Comparison of ENCODE assay signal across 30 mouse cellular contexts in genomic region chr19:3960211-3960610, GRCm38 (mm10). TPM values are rescaled to one million over a fixed set of nuclear protein-coding genes. Genes with fewer than 3 reads are reported as not detected.
DNase-seq lines count a peak whose midpoint lies in the region; ATAC-seq lines count a peak whose summit lies in the region.
"Had no signal": no experiment of that assay in that cellular context is flagged by ENCODE, and none has a peak within 500 bp of the region (broad histone marks: within the 10 kb centered on the region; RNA-seq: fewer than 3 reads in every experiment).

No protein-coding gene starts in this region.

- intact Hi-C loops in heart, postnatal 14 days (cut with DNase I): no loop called here

- no peak overlapping the region for H3K27ac ChIP-seq in lung, embryonic 15.5 days
- no peak overlapping the region for H3K27ac ChIP-seq in lung, embryonic 16.5 days (ENCODE audit: low read length)
- H3K27ac ChIP-seq: embryonic facial prominence, embryonic 12.5 days; embryonic facial prominence, embryonic 15.5 days; gastrocnemius, adult 2 months; hindbrain, embryonic 10.5 days; hindbrain, embryonic 13.5 days had no signal

- H3K36me3 ChIP-seq in lung, embryonic 15.5 days: no peaks in the 10 kb centered on the region
- H3K36me3 ChIP-seq in lung, embryonic 16.5 days (ENCODE audit: control insufficient read depth, insufficient read depth, low read length): no peaks in the 10 kb centered on the region
- H3K36me3 ChIP-seq: embryonic facial prominence, embryonic 12.5 days; embryonic facial prominence, embryonic 15.5 days; G1E; hindbrain, embryonic 10.5 days; hindbrain, embryonic 13.5 days had no signal

- ATAC-seq in lung, embryonic 15.5 days (ENCODE audit: borderline replicate concordance, extremely low read depth, low FRiP score, low TSS enrichment): 0 out of 2 replicates have a peak, but pooled peaks have one; percentile 8
- peak; percentile 72 for ATAC-seq in lung, embryonic 16.5 days (ENCODE audit: low read depth)
- ATAC-seq: forebrain, embryonic 14.5 days; forebrain, postnatal 0 days; Patski had no signal

- H3K9ac ChIP-seq in lung, embryonic 15.5 days: no peak overlapping the region
- H3K9ac ChIP-seq in lung, embryonic 16.5 days (ENCODE audit: low read length): no peak overlapping the region
- H3K9ac ChIP-seq: embryonic facial prominence, embryonic 12.5 days; embryonic facial prominence, embryonic 15.5 days; forebrain, postnatal 0 days; hindbrain, embryonic 13.5 days had no signal

- H3K4me3 ChIP-seq in lung, embryonic 15.5 days: no peak overlapping the region
- H3K4me3 ChIP-seq in lung, embryonic 16.5 days (ENCODE audit: low read length): no peak overlapping the region
- H3K4me3 ChIP-seq: embryonic facial prominence, embryonic 12.5 days; embryonic facial prominence, embryonic 15.5 days; gastrocnemius, adult 2 months; hindbrain, embryonic 10.5 days; hindbrain, embryonic 13.5 days had no signal

- no peak for DNase-seq in lung, postnatal 25 days (ENCODE audit: low spot score)
- DNase-seq in lung, postnatal 14 days: peak; percentile 20
- DNase-seq in heart, postnatal 14 days: no peak
- DNase-seq in neural tube, embryonic 10.5 days (ENCODE audit: extremely low spot score, low spot score): no peak
- no peak for DNase-seq in thymus, postnatal 36 days
- DNase-seq: adrenal gland, adult 2 months; adrenal gland, postnatal 14 days; B cell, adult 2 months; cerebellum, adult 11 months; cerebellum, adult 2 months; cerebellum, adult 9-11 months; cerebellum, postnatal 25 days; forebrain, postnatal 0 days; gastrocnemius, adult 2 months; gastrocnemius, postnatal 14 days; heart, adult 11 months; heart, postnatal 36 days had no signal

- H3K4me2 ChIP-seq in lung, embryonic 15.5 days: no peak overlapping the region
- no peak overlapping the region for H3K4me2 ChIP-seq in lung, embryonic 16.5 days (ENCODE audit: low read depth, low read length)
- H3K4me2 ChIP-seq: embryonic facial prominence, embryonic 12.5 days; embryonic facial prominence, embryonic 15.5 days; heart, embryonic 11.5 days; hindbrain, embryonic 13.5 days had no signal

- H3K9me3 ChIP-seq in lung, embryonic 15.5 days: no peaks in the 10 kb centered on the region
- no peaks in the 10 kb centered on the region for H3K9me3 ChIP-seq in lung, embryonic 16.5 days (ENCODE audit: control insufficient read depth, low read length)
- H3K9me3 ChIP-seq: embryonic facial prominence, embryonic 12.5 days; embryonic facial prominence, embryonic 15.5 days; G1E; hindbrain, embryonic 10.5 days; hindbrain, embryonic 13.5 days had no signal

- no peaks in the 10 kb centered on the region for H3K4me1 ChIP-seq in lung, embryonic 15.5 days
- H3K4me1 ChIP-seq in lung, embryonic 16.5 days (replicated peaks; ENCODE audit: control insufficient read depth, insufficient read depth, low read length): no peaks in the 10 kb centered on the region
- H3K4me1 ChIP-seq: embryonic facial prominence, embryonic 12.5 days; embryonic facial prominence, embryonic 15.5 days; hindbrain, embryonic 10.5 days; hindbrain, embryonic 13.5 days had no signal

- no peaks in the 10 kb centered on the region for H3K27me3 ChIP-seq in lung, embryonic 15.5 days
- H3K27me3 ChIP-seq in lung, embryonic 16.5 days (ENCODE audit: control insufficient read depth, insufficient read depth, low read depth, low read length): no peaks in the 10 kb centered on the region
- H3K27me3 ChIP-seq: CH12.LX; embryonic facial prominence, embryonic 12.5 days; embryonic facial prominence, embryonic 15.5 days had no signal

- 58% methylated on average over 5 of the region's 5 CpGs for whole genome bisulfite sequencing in lung, embryonic 15.5 days
- WGBS in lung, embryonic 16.5 days: 58% methylated on average over 5 of the region's 5 CpGs

RNA-seq across cellular contexts. Expression of gene Aldh3b3, which starts 1.8 kb away (rescaled TPM):
- polyA plus RNA-seq in lung, embryonic 15.5 days (2015; fragmentation: Nextera tagmentation; extraction: Ambion mirVana): 0.11 and 0.13 TPM in 2 replicates
- 0.18 and 0.24 TPM in 2 replicates for polyA plus RNA-seq in lung, embryonic 16.5 days (2015; fragmentation: Nextera tagmentation; extraction: Ambion mirVana)
- total RNA-seq in heart, postnatal 14 days (2021): under 1 TPM; 0.12 to 0.31 TPM
- total RNA-seq: CH12.LX; forebrain, postnatal 0 days; gastrocnemius, adult 2 months; gastrocnemius, postnatal 14 days had no signal
- polyA plus RNA-seq: embryonic facial prominence, embryonic 12.5 days; forebrain, embryonic 11.5 days; forebrain, embryonic 14.5 days; forebrain, postnatal 0 days; G1E; heart, embryonic 11.5 days; heart, embryonic 14.5 days; hindbrain, embryonic 10.5 days; hindbrain, embryonic 13.5 days had no signal

RNA-seq across cellular contexts. Expression of gene Aldh3b2, which starts 11.9 kb away (rescaled TPM):
- 1.3 and 1.5 TPM in 2 replicates for polyA plus RNA-seq in lung, embryonic 15.5 days (2015; fragmentation: Nextera tagmentation; extraction: Ambion mirVana)
- polyA plus RNA-seq in lung, embryonic 16.5 days (2015; fragmentation: Nextera tagmentation; extraction: Ambion mirVana): 1.8 and 2.0 TPM in 2 replicates
- total RNA-seq in heart, postnatal 14 days (2021): under 1 TPM; 0.57 to 0.59 TPM
- total RNA-seq: CH12.LX had no signal
- polyA plus RNA-seq: G1E had no signal

RNA-seq across cellular contexts. Expression of gene Unc93b1, which starts 25.2 kb away (rescaled TPM):
- polyA plus RNA-seq in lung, embryonic 15.5 days (2015; fragmentation: Nextera tagmentation; extraction: Ambion mirVana): 18.4 and 22.3 TPM in 2 replicates
- 21.7 and 21.9 TPM in 2 replicates for polyA plus RNA-seq in lung, embryonic 16.5 days (2015; fragmentation: Nextera tagmentation; extraction: Ambion mirVana)
- 10 to 100 TPM; 21.7 to 21.9 TPM for total RNA-seq in heart, postnatal 14 days (2021)
- polyA plus RNA-seq: Patski had no signal

RNA-seq across cellular contexts. Expression of gene Acy3, which starts 26.2 kb away (rescaled TPM):
- polyA plus RNA-seq in lung, embryonic 15.5 days (2015; fragmentation: Nextera tagmentation; extraction: Ambion mirVana): 11.1 and 12.5 TPM in 2 replicates
- polyA plus RNA-seq in lung, embryonic 16.5 days (2015; fragmentation: Nextera tagmentation; extraction: Ambion mirVana): 11.9 and 13.3 TPM in 2 replicates
- total RNA-seq in heart, postnatal 14 days (2021): 10 to 100 TPM; 11.7 to 15.2 TPM

RNA-seq across cellular contexts. Expression of gene Aldh3b1, which starts 30.6 kb away (rescaled TPM):
- 3.5 and 4.6 TPM in 2 replicates for polyA plus RNA-seq in lung, embryonic 15.5 days (2015; fragmentation: Nextera tagmentation; extraction: Ambion mirVana)
- polyA plus RNA-seq in lung, embryonic 16.5 days (2015; fragmentation: Nextera tagmentation; extraction: Ambion mirVana): 5.4 and 5.9 TPM in 2 replicates
- 1 to 10 TPM; 2.6 to 3.2 TPM for total RNA-seq in heart, postnatal 14 days (2021)
- total RNA-seq: G1E had no signal
- polyA plus RNA-seq: G1E had no signal
